Mouse (Mus musculus) MN1 (cell line): ENCODE measurements around the gene Prdm12.

Experiments used
- DNase-seq: peaks from one replicate; pipeline ENCODE4 v3.0.0-alpha.2; 2016; ENCODE audit warnings: low spot score

Gene Prdm12

GRCm38 (mm10) chr2:31639901-31640608 is at the start of gene Prdm12:
Gene Prdm12 (plus strand): TSS chr2:31640037.
- DNase-seq: no peak

DNA sequence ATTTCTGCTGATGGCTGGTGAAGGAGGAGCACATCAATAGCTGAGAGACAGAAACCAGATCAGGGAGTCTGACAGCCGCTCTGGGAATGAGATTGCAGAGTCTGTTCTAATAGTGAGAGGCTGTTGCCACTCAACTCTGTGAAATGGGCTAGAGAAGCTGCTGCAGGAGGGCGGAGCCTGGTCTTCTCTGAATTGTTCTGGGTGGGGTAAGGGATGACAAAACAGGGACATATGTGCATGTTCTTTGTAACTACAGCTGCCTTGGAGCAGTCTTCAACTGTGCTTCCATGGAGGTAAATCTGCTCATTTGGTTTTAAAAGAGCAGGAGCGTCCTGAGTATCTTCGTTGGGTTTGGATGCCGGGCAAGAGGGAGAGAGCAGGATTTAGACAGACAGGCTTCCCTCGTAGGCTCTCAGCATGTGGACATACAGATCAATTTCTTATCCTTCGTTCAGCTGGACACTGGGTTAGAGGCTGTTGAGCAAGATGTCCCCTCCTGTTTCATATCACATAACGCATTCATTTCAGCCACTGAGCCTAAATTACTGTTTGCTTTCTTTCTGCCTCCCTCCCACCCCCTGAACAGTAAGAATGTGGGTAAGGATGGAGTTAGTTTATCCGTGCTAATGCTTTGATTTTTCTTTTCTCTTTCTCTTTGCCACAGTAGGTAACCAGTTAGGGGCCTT is 47.9 kb upstream of the Prdm12 start:
- DNase-seq: peak; percentile 62

GRCm38 (mm10) chr2:31607555-31607954 is 32.3 kb upstream of the Prdm12 start:
- DNase-seq: no peak

DNA sequence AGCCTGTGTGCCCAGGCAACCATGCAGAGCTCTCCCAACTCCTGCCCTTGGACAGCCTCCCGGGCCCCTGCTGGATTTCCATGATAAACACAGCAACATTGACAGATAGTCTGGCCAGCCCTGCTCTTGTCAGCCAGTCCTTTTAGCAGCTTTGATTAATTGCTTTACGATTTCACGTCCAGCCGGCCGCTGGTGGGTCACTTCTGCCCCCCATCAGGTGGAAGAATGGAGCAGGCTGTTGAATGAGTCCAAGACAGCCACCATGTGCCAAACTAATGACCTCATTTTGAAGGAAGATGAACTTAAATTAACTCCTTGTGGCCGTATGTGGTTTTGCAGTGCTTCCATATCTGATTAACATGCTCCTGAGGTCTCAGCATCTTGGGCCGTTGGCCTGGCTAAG is 30.0 kb upstream of the Prdm12 start:
- DNase-seq: peak; percentile 82

DNA sequence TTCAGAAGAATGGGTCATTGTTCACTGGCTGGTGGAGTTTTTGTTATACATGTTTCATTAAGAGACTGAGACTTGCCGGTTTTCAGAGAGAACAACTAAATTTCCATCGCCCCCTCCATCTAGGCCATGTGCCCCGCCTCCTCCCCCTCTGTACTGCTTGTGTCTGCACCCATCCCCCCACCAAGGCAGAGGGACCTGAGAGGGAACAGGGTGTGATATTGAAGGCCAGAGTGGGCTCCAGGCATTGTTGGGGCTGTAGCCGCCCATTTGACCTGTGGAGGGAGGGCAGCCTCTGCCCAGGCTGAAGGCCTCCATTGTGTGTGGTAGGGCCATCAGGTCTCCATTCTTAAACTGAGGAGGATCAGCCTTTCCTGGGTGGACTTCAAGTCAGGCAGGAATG is 28.9 kb upstream of the Prdm12 start:
- no peak for DNase-seq

- DNase-seq: peak; percentile 43
Measured at GRCm38 (mm10) chr2:31611400-31611799, 28.4 kb upstream of the Prdm12 start.

DNA sequence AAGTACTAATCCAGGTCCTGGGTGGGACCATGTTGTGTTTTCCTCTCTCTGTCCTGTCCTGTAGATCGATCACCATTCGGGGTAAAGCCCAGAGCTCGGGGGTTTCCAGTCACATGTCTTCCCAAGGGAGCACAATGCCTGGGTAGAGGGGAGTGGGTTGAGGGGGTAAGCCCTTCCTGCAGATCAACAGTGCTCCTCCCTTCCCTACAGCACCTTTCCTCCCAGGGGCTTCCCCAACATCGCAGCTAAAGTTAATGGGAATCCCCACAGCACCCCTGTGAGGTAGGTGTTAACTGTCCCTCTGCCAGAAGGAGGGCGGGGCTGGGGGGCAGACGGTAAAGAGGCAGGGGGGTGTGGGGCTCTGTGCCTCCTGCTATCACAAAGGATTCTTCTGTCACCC is 27.2 kb upstream of the Prdm12 start:
- no peak for DNase-seq

- no peak for DNase-seq
Measured at GRCm38 (mm10) chr2:31613781-31614180, 26.1 kb upstream of the Prdm12 start.

DNA sequence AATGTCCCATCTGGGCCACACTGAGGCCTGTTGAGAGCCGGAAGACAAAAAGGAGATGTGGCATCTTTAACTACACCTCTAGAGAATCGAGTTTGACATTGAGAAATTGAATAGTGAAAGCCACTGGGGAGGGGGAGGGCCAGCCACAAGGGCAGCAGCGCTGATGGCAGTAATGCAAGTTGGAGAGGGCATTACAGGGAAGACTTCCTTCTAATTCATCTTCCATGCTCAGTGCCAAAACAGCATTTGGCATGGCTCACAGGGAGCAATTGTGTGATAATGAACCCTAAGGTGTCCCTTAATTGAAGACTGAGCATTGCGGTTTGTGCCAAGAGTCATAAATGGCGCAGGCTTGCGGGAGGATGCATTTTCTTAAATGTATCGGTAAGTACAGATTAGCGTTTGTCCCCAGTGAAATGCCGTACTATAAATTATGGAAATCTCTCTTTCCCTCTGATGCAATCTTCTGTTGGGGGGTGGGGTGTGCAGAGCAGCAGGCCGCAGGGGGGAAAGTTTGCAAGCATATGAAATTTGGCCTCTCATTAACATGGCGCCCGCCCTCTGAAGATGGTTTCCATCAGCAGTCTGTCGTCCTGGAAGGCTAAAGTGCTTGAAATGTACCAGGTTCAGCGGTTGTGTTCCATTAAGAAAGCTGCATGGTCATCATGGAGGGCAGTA is 21.2 kb upstream of the Prdm12 start:
- DNase-seq: peak; percentile 82

- peak; percentile 52 for DNase-seq
Measured at GRCm38 (mm10) chr2:31619208-31619607, 20.6 kb upstream of the Prdm12 start.

- no peak for DNase-seq
Measured at GRCm38 (mm10) chr2:31633531-31633930, 6.3 kb upstream of the Prdm12 start.

DNA sequence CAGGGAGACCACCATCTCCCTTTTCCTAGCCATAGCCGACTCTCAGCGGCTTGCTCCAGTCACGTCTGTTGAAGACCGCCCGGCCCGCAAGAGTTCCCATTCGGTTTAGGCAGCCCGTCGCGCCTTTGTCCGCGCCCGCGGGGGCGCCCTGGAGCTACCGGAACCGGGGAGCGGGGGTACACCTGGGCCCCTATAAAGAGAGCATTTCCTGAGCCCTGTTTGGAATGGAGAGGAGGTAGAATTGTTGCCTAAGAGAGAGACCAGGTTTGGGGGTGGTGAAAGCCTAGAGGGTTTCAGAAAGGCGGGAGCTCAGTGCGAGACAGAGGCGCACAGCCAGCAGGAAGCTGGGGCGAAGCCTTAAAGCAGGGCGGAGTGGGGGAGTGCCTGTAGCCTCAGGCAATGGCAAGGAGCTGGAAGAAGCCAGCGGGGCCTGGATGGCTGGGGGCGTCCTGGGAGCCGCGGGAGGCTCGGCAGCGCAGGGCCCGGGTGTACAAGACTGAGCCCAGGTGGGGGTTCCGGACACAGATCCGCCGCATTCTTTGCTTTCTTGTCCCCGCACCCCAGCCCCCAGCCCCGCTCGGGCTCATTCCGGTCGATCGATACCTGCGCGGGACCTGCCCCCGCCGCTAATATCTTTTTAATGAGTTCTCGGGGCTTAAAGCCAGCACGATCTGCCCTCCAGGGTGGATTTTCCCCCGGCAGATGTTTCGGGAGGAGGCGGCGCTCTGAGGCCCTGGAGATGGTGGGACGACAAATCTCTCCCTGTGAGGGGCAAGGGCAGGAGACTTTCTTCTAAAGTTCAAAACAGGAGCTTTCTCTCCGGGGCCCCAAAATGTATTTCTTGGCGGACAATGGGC is 4.3 kb upstream of the Prdm12 start:
- no peak for DNase-seq

DNA sequence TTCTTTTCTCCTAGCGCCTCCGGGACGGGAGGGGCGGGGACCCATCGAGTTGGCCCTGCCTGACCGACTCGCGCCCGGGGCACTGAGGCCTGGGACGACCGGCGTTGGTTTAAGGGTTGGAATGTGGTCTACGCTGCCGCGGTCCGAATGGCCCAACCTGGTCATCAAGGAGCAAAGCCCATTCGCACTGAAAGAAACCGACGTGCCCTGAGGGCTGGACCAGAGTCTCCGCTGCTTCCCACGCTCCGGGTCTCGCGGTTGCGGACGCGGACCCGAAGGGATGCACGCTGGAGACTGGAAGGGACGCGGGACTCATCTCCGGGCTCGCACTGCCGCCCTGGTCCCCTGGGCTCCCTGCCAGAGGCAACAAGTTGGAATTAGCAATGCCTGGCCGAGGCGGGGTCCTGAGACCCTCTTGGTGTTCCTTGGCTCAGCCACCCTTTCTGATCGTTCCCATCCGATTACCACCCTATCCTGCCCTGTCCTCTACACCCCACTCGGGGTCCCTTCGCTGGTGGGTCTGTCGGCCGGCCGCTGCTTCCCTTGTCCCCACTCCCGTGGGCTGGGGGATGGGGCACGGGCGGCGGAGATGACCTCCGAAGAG is 3.6 kb upstream of the Prdm12 start:
- no peak for DNase-seq

GRCm38 (mm10) chr2:31636742-31637141 is 3.1 kb upstream of the Prdm12 start:
- no peak for DNase-seq

GRCm38 (mm10) chr2:31637311-31637710 is 2.5 kb upstream of the Prdm12 start:
- no peak for DNase-seq

- no peak for DNase-seq
Measured at GRCm38 (mm10) chr2:31637807-31638206, 2.0 kb upstream of the Prdm12 start.

- no peak for DNase-seq
Measured at GRCm38 (mm10) chr2:31638581-31639465, 1.0 kb upstream of the Prdm12 start.

- no peak for DNase-seq
Measured at GRCm38 (mm10) chr2:31639466-31639760, 424 bp upstream of the Prdm12 start.

DNA sequence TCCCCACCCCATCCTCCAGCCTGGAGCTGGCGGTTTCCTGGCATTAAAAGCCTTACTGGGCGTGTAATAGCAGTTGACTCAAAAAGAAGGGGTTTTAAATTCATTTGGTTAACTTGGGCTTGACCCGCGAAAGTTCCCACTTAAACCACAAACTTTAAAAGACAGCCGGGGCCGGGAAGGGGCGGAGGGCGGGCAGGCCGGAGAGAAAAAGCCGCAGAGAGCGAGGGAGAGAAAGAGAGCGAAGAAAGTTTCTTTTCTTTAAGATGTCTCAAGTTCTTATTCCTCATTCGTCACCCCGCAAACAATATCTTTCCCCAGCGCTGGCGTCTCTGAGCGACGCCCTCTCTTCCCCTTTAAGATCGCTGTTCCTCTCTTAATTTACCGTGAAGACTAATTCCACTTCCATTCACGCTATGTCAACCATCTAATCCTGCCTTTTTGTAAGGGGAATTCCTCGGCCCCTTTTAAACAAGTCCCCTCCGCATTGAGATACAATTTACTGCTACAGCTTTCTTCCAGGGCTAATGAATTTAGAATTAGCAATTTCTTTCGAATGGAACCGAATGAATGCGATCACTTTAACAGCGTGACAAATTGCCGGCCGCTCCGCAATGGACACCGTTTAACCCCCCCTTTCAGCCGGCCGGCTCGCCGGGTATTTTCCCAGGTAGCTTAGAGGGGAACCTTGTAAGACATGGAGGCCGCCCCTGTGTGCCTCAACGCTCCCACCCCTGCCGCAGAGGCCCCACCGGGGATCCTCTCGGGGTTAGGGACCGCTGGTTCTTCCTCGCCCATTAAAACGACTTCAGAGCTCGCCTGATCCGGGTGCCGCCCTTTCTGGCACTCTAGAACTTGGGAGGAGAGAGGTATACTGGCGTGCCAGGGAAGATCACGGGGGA is 1.0 kb downstream of the Prdm12 start:
- DNase-seq: no peak

DNA sequence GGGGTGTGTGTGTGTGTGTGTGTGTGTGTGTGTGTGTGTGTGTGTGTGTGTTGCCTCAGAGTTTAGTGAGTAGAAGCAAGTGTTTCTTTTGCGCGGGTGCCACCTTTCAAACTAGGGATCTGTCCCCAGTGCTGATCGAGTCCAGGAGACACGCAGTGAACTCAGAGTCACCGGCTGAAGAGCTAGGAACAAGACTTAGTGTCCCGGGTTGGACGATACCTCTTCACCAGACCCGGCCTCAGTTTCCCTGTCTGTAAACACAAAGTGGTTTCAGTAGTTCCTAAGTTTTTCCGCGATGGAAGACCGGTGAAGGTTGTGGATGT is 1.6 kb downstream of the Prdm12 start:
- DNase-seq: no peak
